Mouse (Mus musculus): ENCODE data around the gene Ggact. TPM values are rescaled to one million over a fixed set of nuclear protein-coding genes. Genes with fewer than 3 reads are reported as not detected.

Gene Ggact
- polyA plus RNA-seq, 1 experiment from 2014 or later, result 18.6 TPM

DNA sequence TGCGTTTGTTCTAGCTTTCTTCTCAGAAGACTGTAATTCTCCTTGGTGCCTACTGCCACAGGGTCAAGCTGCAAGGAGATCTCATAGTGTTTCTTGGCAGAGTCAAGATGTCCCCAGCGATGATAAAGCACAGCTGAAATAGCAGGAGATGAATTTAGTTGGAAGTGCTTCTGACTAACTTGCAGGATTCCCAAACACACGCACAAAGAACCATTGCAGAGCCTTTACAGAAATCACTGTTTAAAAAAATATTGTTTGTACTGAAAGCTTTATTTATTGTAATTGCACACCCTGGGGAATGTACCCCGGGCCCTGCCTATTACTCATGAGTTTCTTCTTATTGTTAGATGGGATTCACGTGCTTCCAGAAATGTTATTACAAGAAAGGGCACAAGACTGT lies 6.5 kb upstream of the Ggact start:
- WGBS (ENCODE audit: insufficient replicate concordance), result 62% methylated on average over 5 of the region's 5 CpGs
- Histone ChIP-seq H3K4me1 (ENCODE audit: control insufficient read depth, low read depth, low read length) (no peaks in the 10 kb centered on the region), H3K36me3 (ENCODE audit: control insufficient read depth, insufficient read depth) (no peaks in the 10 kb centered on the region), H3K27me3 (ENCODE audit: control insufficient read depth, insufficient read depth, low read depth, low read length) (no peaks in the 10 kb centered on the region), H3K9me3 (replicated peaks; ENCODE audit: control insufficient read depth, low read length) (no peaks in the 10 kb centered on the region), H3K27ac (ENCODE audit: low read length) (no peak overlapping the region), H3K4me2 (ENCODE audit: low read depth, low read length) (no peak overlapping the region), H3K9ac (ENCODE audit: low read depth, low read length) (no peak overlapping the region), H3K4me3 (ENCODE audit: low read depth, low read length) (no peak overlapping the region)
- ATAC-seq (ENCODE audit: low read depth), result no peak

DNA sequence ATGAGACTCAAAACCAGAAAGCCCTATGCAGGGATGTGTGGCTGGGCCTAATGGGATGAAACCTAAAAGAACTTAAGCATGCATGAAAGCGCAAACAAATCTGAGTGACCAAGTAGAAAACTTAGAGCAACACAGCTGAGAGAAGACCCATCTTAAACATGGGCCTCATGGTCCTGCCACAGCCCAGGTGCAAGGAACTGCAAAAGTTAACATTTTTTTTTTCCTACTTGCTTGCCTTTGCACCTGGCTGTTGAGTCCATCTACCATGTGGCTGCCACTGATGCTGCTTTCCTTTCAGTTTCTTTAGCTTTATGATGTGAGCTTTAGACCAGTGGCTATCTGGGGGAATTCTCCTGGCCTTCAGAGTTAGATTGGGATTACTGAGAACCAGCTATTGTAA lies 4.1 kb upstream of the Ggact start:
- no peak overlapping the region for H3K27ac ChIP-seq (ENCODE audit: low read length)
- H3K4me3 ChIP-seq (ENCODE audit: low read depth, low read length), result no peak overlapping the region
- H3K9me3 ChIP-seq (replicated peaks; ENCODE audit: control insufficient read depth, low read length), result no peaks in the 10 kb centered on the region
- no peaks in the 10 kb centered on the region for H3K4me1 ChIP-seq (ENCODE audit: control insufficient read depth, low read depth, low read length)
- no peaks in the 10 kb centered on the region for H3K27me3 ChIP-seq (ENCODE audit: control insufficient read depth, insufficient read depth, low read depth, low read length)
- no peak overlapping the region for H3K4me2 ChIP-seq (ENCODE audit: low read depth, low read length)
- WGBS (ENCODE audit: insufficient replicate concordance), result 79% methylated on average over 1 of the region's 1 CpGs
- no peak overlapping the region for H3K9ac ChIP-seq (ENCODE audit: low read depth, low read length)
- ATAC-seq (ENCODE audit: low read depth), result no peak
- H3K36me3 ChIP-seq (ENCODE audit: control insufficient read depth, insufficient read depth), result no peaks in the 10 kb centered on the region

DNA sequence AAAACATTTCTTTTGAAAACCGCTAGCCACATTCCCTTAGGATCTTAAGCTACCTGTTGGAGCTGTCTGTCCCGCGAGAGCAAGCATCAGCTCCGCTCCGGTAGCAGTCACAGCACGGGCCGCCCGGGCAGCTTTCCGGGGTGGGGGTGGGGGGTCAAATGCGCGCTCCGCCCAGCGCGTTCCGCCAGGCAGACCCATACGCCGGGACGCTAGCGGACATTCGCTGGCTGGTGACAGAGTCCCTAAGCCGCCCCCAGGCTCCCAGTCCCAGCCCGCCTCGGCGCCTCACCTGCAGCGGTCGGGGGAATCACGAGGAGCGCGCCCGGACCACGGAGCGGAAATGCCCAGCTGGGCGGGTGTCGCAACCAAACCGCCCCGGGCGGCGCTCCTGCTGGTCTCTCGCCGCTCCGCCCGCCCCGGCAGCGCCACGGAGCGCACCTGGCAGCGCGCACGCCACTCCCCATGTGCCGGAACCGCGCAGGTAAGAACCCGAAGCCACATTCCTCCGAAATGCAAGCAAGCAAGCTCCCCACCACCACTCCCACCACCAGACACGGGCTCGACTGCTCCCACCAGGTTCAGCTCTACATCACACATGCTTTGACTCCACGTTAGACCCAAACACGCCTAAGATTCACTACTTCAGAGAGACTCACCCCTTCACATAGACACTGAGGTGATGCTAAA lies 602 bp downstream of the Ggact start:
- Histone ChIP-seq H3K36me3 (ENCODE audit: control insufficient read depth, insufficient read depth) (no peaks in the 10 kb centered on the region), H3K9ac (ENCODE audit: low read depth, low read length) (peak overlapping the region; percentile 71), H3K9me3 (replicated peaks; ENCODE audit: control insufficient read depth, low read length) (no peaks in the 10 kb centered on the region), H3K4me3 (ENCODE audit: low read depth, low read length) (peak overlapping the region; percentile 75), H3K27me3 (ENCODE audit: control insufficient read depth, insufficient read depth, low read depth, low read length) (no peaks in the 10 kb centered on the region), H3K4me2 (ENCODE audit: low read depth, low read length) (peak overlapping the region; percentile 68), H3K27ac (ENCODE audit: low read length) (peak overlapping the region; percentile 79; the same call in 1 of the 2 replicates), H3K4me1 (ENCODE audit: control insufficient read depth, low read depth, low read length) (no peaks in the 10 kb centered on the region; the same call in 1 of the 2 replicates)
- peak; percentile 80 for ATAC-seq (ENCODE audit: low read depth)
- under 1% methylated on average over 55 of the region's 58 CpGs for WGBS (ENCODE audit: insufficient replicate concordance)

DNA sequence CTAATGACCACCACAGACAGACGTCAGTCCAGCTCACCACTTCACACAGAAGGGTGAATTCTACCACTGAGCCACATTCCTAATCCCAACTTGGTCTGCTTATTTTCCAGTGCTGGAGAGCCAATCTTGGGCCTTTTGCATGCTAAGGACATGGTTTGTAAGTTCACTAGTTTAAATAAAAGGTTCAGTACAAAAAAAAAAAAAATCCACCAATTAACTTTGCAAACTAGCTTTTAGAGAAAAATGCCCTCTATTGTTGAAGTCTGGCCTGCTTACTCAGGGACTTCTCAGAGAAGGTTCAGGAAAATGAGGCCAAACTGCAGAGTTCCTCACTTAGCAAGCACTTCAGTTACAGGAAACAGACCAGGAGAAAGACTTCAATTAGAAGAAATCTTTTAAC lies 1.4 kb downstream of the Ggact start:
- no peaks in the 10 kb centered on the region for H3K27me3 ChIP-seq (ENCODE audit: control insufficient read depth, insufficient read depth, low read depth, low read length)
- H3K4me2 ChIP-seq (ENCODE audit: low read depth, low read length), result peak overlapping the region; percentile 68
- H3K36me3 ChIP-seq (ENCODE audit: control insufficient read depth, insufficient read depth), result no peaks in the 10 kb centered on the region
- H3K4me3 ChIP-seq (ENCODE audit: low read depth, low read length), result peak overlapping the region; percentile 75
- peak overlapping the region; percentile 53 for H3K27ac ChIP-seq (ENCODE audit: low read length)
- no peaks in the 10 kb centered on the region for H3K9me3 ChIP-seq (replicated peaks; ENCODE audit: control insufficient read depth, low read length)
- no peak for ATAC-seq (ENCODE audit: low read depth)
- no peaks in the 10 kb centered on the region; the same call in 1 of the 2 replicates for H3K4me1 ChIP-seq (ENCODE audit: control insufficient read depth, low read depth, low read length)
- peak overlapping the region; percentile 71 for H3K9ac ChIP-seq (ENCODE audit: low read depth, low read length)
- WGBS (ENCODE audit: insufficient replicate concordance), result 63% methylated on average over 1 of the region's 1 CpGs

DNA sequence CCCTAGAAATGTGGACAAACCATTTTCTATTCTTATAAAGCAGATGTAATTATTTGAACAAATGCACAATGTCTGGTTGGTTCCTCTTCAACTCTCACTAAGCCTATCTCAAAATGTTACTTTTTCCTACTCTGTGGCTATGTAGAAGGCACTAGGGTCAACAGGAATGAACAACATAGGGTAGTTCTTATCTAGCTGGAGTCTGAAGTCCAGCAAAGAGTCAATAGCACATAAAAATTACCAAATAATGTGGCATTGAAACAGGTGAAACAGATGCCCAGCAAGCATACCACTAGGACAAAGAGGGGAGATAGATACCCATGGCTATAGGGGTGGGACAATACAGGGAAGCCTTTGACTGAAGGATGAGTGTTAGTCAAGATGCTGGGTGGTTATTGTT lies 2.3 kb downstream of the Ggact start:
- no peak overlapping the region; the same call in 1 of the 2 replicates for H3K4me3 ChIP-seq (ENCODE audit: low read depth, low read length)
- no peaks in the 10 kb centered on the region; the same call in 1 of the 2 replicates for H3K4me1 ChIP-seq (ENCODE audit: control insufficient read depth, low read depth, low read length)
- H3K4me2 ChIP-seq (ENCODE audit: low read depth, low read length), result peak overlapping the region; percentile 68
- no peaks in the 10 kb centered on the region for H3K9me3 ChIP-seq (replicated peaks; ENCODE audit: control insufficient read depth, low read length)
- H3K27me3 ChIP-seq (ENCODE audit: control insufficient read depth, insufficient read depth, low read depth, low read length), result no peaks in the 10 kb centered on the region
- H3K36me3 ChIP-seq (ENCODE audit: control insufficient read depth, insufficient read depth), result no peaks in the 10 kb centered on the region
- no peak overlapping the region for H3K9ac ChIP-seq (ENCODE audit: low read depth, low read length)
- peak overlapping the region; percentile 55 for H3K27ac ChIP-seq (ENCODE audit: low read length)
- ATAC-seq (ENCODE audit: low read depth), result peak; percentile 35; the same call in 1 of the 2 replicates

DNA sequence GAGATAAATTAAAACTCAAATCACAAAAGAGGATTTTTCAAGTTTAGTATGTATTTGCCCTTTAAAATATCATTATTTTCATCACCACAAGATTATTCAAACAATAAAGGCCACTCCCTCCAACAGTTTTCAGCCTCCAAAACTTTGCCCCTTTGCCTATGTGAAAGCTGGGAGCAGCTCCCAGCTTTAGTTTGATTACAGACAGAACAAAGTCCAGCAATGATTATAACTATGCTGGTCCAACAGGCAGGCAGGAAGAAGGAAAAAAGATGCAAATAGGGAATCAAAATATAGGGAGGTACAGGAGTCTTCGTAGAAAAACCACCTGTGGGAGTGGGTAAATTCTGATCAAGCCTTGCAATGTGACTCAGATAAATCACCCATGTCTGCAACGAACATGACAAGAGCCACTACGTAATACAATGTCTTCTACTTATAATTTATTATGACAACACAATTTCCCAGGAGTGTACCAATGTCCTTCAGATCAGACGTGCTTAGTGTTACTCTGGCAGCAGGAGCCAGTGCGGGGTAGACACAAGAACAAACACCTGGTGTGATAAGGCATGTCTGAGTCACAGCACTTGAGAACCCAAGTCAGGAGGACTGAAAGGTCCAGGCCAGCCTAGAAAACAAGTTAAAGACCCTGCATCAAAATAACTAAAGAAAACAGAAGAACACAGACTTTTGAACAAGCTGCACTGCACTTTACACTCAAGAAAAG lies 4.0 kb downstream of the Ggact start:
- peak overlapping the region; percentile 30; the same call in 1 of the 2 replicates for H3K27ac ChIP-seq (ENCODE audit: low read length)
- ATAC-seq (ENCODE audit: low read depth), result peak; percentile 22; the same call in 1 of the 2 replicates
- 72% methylated on average over 5 of the region's 5 CpGs for whole genome bisulfite sequencing (ENCODE audit: insufficient replicate concordance)

DNA sequence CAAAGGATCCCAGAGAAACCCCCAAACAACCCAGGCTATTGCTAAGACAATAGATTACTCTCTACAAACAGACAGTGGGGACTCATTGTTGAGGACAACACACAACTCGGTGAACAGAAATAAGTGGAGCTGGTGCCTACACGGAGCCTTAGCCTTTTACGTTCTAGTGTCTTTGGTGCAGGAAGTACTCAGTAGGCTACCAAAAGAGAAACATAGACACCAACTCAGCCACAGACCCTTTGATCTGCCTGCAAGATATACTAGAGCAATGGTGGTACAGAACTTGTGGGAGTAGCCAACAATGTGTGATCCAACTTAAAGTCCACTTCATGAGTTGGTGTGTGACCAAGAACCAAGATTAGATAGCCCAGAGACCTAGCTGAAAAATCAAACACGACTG lies 5.5 kb downstream of the Ggact start:
- Histone ChIP-seq H3K4me2 (ENCODE audit: low read depth, low read length) (no peak overlapping the region), H3K9me3 (replicated peaks; ENCODE audit: control insufficient read depth, low read length) (no peaks in the 10 kb centered on the region), H3K27ac (ENCODE audit: low read length) (no peak overlapping the region), H3K9ac (ENCODE audit: low read depth, low read length) (no peak overlapping the region), H3K4me1 (ENCODE audit: control insufficient read depth, low read depth, low read length) (no peaks in the 10 kb centered on the region; the same call in 1 of the 2 replicates), H3K36me3 (ENCODE audit: control insufficient read depth, insufficient read depth) (no peaks in the 10 kb centered on the region), H3K4me3 (ENCODE audit: low read depth, low read length) (no peak overlapping the region), H3K27me3 (ENCODE audit: control insufficient read depth, insufficient read depth, low read depth, low read length) (no peaks in the 10 kb centered on the region)
- no peak for ATAC-seq (ENCODE audit: low read depth)
- WGBS (ENCODE audit: insufficient replicate concordance), result 80% methylated on average over 4 of the region's 4 CpGs

More for the DNA sequence above, 4.0 kb downstream of the Ggact start:
- H3K36me3 ChIP-seq (ENCODE audit: control insufficient read depth, insufficient read depth), result no peaks in the 10 kb centered on the region
- no peak overlapping the region; the same call in 1 of the 2 replicates for H3K4me2 ChIP-seq (ENCODE audit: low read depth, low read length)
- H3K27me3 ChIP-seq (ENCODE audit: control insufficient read depth, insufficient read depth, low read depth, low read length), result no peaks in the 10 kb centered on the region
- H3K9ac ChIP-seq (ENCODE audit: low read depth, low read length), result no peak overlapping the region
- H3K4me1 ChIP-seq (ENCODE audit: control insufficient read depth, low read depth, low read length), result no peaks in the 10 kb centered on the region; the same call in 1 of the 2 replicates
- no peaks in the 10 kb centered on the region for H3K9me3 ChIP-seq (replicated peaks; ENCODE audit: control insufficient read depth, low read length)
- no peak overlapping the region for H3K4me3 ChIP-seq (ENCODE audit: low read depth, low read length)

DNA sequence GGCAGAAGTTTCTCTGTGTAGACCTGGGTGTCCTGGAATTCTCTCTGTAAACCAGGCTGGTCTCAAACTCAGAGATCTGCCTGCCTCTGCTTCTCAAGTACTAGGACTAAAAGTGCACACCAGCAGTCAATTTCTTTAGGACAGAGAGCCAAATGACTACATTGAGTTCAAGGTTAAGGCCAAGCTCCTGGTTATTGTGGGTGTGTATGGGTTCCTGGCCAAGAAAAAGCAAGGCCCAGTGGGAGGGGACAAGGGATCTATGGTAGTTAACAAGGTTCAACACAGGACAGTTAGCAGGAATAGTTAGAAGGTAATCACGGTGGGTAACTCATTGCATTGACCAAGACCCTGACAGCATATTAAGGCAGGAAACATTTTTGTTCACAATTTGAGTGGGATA lies 8.6 kb downstream of the Ggact start:
- Histone ChIP-seq H3K4me3 (ENCODE audit: low read depth, low read length) (no peak overlapping the region), H3K36me3 (ENCODE audit: control insufficient read depth, insufficient read depth) (no peaks in the 10 kb centered on the region), H3K4me1 (ENCODE audit: control insufficient read depth, low read depth, low read length) (peaks cover 6% of the 10 kb centered on the region), H3K27ac (ENCODE audit: low read length) (no peak overlapping the region), H3K4me2 (ENCODE audit: low read depth, low read length) (no peak overlapping the region), H3K9me3 (replicated peaks; ENCODE audit: control insufficient read depth, low read length) (no peaks in the 10 kb centered on the region), H3K9ac (ENCODE audit: low read depth, low read length) (no peak overlapping the region), H3K27me3 (ENCODE audit: control insufficient read depth, insufficient read depth, low read depth, low read length) (no peaks in the 10 kb centered on the region)
- no peak for ATAC-seq (ENCODE audit: low read depth)
- WGBS (ENCODE audit: insufficient replicate concordance), result 84% methylated on average over 1 of the region's 1 CpGs

DNA sequence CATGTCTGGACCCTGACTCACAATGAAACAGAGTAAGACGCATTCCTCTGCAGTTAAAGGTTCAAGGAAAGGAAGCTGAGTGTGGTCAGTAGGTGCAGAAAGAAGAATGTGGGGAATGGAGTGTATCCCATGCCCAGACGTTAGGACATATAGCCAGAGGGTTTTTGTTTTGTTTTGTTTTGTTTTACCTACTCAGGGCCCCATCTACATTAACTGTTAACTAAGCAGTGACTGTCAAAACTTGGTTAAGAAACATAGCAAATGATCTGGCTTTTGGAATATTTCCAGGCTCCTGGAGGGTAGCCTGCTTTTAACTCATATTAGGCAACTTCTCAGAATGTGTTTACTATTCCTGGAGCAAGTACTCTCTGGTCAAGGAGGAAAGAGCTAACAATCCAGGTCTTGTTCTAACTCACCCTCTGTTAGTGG lies 9.6 kb downstream of the Ggact start:
- peak; percentile 26; the same call in 1 of the 2 replicates for ATAC-seq (ENCODE audit: low read depth)
- peaks cover 6% of the 10 kb centered on the region for H3K4me1 ChIP-seq (ENCODE audit: control insufficient read depth, low read depth, low read length)
- H3K9me3 ChIP-seq (replicated peaks; ENCODE audit: control insufficient read depth, low read length), result no peaks in the 10 kb centered on the region
- 0 out of 2 replicates have a peak overlapping the region, but pooled peaks have one; percentile 3 for H3K27ac ChIP-seq (ENCODE audit: low read length)
- WGBS (ENCODE audit: insufficient replicate concordance), result 54% methylated on average over 2 of the region's 2 CpGs
- H3K36me3 ChIP-seq (ENCODE audit: control insufficient read depth, insufficient read depth), result no peaks in the 10 kb centered on the region
- no peak overlapping the region for H3K4me3 ChIP-seq (ENCODE audit: low read depth, low read length)
- H3K4me2 ChIP-seq (ENCODE audit: low read depth, low read length), result no peak overlapping the region
- H3K27me3 ChIP-seq (ENCODE audit: control insufficient read depth, insufficient read depth, low read depth, low read length), result no peaks in the 10 kb centered on the region
- no peak overlapping the region for H3K9ac ChIP-seq (ENCODE audit: low read depth, low read length)

Data from liver, embryonic 16.5 days (tissue).